Mouse (Mus musculus) mesoderm, embryonic 11.5 days (tissue): ENCODE data around the gene Zfp637.
"Not testable (repeated sequence)": the region's sequence is repeated elsewhere in the genome, so short reads cannot be mapped to it uniquely, and the experiment has no call there.

Source experiments
- DNase-seq: peaks from one replicate; pipeline ENCODE4 v3.0.0-alpha.2; 2012; ENCODE audit warnings: low read depth, low spot score

The Zfp637 gene

DNA sequence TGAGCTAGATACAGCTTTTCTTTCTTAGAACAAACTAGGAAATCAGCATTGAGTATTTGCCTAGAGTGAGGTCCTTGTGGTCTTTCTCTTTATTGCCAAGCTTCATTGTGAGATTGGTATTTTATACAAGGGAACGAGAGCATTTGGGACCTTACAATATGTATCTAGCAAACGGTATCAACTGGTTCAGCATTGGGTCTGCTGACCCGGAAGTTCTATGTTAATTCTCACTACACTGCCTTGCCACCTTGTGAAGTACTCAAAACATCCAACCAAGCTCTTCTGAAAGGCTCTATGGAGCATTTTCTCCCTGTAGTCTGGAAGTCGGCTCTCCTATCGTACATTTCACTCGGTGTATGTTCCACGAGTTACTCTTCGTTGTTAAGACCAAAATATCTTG, 22.8 kb downstream of the Zfp637 start:
- no peak for DNase-seq

DNA sequence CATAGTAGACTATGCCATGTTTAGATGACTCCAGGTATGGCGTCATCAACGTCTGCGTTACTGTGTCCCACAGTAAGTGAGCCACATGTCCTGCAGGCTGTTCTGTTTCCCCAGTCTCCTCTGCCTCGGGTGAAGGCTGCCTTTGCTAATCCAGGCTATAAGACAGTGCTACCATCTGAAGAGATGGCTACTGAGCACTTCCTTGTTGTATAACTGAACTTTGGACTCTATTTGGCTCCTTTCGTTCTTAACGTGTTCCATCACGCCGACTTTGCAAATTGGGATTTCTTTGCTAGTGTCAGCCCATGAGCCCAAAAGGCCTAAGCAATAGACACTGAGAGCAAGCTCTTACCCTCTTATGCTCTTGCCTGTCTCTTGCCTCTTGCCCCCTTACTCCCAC, 27.2 kb downstream of the Zfp637 start:
- no peak for DNase-seq

DNA sequence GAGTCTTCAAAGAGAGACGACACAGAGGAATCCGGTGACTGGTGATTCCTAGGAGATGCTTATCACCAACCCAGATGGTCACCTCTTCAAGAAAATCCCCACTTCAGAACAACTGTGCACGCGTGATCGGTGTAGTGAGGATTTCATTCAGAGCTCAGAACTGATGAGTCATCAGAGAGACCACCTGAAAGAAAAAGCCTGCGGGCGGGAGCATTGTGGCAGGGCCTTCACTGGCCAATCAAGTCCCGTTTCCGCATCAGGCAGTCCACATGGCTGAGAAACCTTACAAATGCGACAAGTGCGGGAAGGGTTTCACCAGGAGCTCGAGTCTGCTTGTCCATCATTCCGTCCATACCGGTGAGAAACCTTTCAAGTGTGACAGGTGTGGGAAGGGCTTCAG, 30.1 kb downstream of the Zfp637 start:
- no peak for DNase-seq

DNA sequence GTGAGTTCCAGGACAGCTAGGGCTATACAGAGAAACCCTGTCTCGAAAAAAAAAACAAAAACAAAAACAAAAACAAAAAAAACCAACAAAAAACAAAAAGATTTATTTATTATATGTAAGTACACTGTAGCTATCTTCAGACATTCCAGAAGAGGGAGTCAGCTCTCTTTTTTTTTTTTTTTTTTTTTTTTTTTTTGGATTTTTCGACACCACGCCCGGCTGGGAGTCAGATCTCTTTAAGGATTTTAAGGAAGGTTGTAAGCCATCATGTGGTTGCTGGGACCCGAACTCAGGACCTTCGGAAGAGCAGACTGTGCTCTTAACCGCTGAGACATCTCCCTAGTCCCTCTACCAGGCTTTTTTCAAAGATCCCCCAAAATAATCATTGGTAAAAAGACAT, 32.5 kb downstream of the Zfp637 start:
- not testable (repeated sequence) for DNase-seq

DNA sequence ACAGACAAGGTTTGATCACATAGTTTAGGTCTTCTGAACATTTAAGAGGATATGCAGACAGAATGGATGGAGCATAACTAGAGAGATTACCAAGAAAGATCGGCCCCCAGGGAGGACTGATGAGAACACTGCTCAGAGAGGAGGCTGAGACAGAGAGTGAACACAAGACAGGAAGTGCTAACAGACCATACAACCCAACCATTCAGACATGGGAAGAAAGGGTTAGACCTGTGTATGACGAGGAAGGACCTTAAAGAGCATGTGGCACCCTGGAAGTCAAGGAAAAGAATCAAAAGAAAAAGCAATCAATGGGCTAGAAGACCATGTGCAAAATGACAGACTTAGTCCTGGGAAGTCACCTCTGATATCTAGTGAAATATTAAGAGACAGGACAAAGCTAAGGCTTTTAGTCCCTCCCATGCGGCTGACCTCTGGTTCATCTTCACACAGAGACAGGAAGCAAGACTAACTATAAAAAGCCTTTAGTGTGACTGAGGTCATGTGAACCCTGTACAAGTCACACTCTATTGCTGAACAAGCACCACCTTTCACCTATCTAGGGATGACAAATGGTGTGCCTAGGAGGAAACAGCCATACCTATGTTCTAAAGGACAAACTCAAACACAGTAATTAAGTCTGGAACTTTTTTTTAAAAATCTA, 33.8 kb downstream of the Zfp637 start:
- no peak for DNase-seq

DNA sequence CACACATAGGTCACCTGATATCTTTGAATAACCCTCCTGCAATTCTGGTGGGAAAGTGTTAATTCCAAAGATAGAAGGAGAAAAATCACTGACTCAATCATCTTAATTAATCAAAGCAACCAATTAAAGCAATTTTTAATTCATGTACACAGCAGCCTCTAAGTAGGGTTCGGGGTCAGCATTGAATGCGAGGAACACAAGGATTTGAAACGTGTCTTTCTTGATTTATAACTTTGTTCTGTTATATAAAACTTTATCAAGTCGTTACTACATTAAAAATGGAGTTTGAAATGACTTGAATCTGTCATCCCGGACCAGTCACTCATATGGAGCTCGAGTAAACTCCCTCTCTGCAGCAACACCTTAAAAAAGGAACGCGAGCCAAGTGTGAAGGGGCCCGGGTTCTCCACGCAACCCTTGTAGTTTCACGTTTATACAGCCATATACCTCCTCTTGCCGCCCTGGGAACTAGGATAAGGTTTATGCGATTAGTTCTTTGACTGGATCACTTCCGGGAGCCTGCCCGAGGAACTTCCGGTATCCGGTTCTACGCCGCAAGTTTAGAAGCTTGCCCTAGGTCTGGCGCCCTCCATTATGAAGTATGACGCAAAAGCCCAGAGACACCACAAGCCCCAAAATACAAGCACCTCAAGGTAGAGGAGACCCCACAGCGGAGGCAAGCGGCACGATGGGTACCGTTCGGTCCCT, 37.9 kb downstream of the Zfp637 start:
- peak; percentile 90 for DNase-seq

DNA sequence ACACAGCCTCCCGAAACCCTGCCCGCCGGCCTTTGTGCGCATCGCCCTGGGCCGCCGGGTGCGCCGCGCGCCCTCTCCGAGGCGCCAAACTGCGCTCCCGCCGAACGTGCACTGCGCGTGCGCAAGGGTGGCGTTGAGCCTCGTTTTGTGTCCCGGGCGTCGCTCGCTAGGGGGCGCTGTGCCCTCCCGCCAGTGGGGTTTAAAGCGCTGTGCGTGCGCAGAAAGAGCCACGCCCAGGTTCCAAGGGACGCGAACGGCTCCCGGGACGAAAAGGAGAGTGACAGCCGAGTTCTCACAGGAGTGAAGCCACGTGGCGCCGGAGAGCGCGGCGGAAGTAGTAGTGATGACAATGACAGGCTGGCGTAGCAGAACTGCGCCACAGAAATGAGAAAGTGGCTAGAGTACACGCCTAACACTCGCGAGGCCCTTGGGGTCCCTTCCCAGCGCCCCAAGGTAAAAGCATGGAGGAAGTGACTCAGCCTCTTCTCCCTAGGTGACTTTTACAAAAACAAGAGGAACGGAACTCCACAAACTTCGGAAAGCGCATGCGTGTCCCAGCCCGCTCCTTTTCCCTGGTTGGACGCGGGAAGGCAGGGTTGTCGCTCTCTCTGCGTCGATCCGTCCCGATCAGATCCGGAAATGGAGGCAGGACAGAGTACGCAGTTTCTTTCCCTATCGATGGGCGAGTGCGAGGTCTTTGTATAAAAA, 38.6 kb downstream of the Zfp637 start:
- DNase-seq = peak; percentile 99

DNA sequence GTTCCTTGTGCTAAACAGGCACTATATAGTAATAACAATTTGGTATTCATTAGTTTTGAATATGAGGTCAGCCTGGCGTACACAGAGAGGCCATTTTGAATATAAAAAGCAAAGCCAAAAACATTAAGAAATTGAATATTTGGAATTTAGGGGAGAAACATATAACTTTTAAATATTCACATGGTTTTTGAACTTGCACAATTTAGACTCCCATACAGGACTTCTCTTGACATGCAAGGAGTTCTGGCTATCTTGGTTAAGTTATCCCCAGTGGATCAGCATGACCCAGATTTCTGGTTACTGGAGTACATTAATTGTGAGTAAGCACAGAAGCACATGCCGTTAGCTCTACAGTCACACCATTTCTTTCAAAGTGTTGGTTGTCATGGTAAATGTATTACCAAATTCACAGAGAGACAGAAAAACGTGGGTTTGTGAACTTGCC, 39.4 kb downstream of the Zfp637 start:
- DNase-seq = no peak

DNA sequence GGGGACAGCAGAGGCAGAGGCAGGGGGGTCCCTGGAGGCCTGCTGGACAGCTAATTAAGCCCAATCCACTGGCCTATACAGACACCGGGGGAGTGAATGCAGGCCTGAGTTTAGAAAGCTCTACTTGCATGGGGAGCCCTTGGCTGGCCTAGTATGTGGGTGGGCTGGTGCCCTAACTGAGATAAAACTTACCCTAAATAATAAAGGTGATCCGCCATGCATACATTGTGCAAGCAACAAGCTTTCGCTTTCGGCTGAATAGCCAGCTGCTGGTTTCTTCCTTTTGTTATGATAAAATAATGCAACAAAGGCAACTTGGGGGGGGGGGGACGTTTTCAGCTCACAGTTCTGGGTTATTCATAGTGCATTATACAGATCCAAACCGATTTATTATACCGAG, 40.2 kb downstream of the Zfp637 start:
- DNase-seq = no peak

DNA sequence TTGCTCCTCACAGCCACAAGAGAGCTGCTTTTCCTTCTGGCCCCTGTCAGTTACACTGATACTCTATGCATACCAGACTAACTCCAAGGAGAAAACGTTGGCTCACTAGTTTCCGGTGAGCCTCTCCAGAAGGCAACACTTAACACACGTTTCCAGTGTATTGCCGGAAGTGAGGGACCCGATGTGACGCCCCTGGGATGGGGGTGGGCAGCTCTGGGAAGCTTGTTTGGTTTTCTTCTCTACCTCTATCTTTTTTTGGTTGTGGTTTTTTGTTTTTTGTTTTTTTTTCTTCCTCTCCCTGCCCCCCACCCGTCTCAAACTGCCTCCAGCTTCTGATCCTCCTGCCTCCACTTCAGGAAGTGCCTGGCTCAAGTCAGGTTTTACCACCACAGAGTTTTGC, 41.0 kb downstream of the Zfp637 start:
- DNase-seq = no peak

DNA sequence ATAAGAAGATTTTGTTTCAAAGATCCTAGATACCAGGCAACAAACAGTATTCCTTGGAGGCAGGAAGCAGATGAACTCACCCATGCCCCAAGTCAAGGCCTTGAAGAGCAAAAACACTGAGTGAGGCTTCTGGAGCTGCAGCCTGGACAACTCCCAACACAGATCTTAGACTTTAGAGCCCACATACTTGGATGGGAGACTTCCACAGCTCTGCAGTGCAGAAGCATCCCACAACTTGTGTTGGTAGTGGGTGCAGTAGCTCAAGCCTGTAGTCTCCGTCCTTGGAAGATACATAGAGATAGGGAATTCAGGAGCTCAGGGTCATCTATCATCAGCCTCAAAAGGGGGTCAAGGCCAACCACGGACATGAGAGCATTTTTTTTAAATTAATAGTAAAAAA, 45.0 kb downstream of the Zfp637 start:
- DNase-seq = no peak

DNA sequence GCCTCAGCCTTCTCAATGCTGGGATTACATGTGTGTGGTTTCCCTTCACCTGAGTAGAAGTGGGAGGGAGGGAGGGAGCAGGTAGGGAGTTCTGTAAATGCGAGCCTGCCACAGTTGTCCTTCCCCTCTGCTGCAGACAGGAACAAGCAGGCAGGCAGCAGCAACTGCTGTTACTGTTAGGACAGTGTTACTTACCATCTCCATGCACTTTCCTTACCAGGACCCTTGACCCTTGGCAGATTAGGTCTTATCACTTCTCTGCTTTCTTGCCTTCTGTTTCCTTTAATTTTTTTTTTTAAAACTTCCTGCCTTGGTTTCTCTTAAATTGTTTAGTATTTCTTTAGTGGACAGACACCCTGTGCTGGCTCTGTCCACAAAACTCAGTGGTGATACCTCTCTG, 47.1 kb downstream of the Zfp637 start:
- DNase-seq = no peak

DNA sequence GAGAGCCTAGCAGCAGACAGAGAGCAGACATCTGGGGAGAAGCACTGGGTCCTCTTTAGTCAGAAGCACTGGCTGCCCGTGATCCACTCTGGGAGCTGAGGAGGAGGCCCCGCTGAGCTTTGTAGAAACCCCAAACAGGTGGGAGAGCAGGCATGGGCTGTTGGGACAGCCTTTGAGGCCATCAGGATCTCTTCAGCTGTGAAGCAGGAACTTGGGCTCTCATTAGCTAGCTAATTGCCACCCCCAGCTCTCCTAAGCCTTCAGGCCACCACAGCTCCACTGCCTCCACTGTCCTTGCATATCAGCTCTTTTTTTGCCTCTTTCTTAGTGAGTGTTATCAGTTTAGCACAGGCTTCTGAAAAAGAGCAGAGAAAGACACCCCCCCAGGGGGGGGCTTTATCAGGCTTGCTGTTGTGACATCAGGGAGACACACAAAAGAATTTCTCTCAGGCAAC, 47.7 kb downstream of the Zfp637 start:
- DNase-seq = no peak

DNA sequence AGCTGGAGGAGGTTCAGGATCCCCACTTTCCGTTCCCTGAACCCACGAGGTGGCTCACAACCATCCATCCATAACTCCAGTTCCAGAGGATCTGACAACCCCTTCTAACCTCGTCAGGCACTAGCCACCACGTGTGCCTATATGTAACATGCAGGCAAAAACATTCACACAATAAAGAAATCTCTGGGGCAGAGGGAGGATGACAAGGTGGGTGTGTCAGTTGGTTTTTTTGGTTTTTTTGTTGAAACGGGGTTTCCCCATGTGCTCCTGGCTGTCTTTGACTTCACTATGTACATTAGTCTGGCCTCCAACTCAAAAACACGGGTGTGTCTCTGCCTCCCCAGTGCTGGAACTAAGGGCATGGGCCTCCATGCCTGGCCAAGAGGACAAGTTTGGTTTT, 49.3 kb downstream of the Zfp637 start:
- no peak for DNase-seq

DNA sequence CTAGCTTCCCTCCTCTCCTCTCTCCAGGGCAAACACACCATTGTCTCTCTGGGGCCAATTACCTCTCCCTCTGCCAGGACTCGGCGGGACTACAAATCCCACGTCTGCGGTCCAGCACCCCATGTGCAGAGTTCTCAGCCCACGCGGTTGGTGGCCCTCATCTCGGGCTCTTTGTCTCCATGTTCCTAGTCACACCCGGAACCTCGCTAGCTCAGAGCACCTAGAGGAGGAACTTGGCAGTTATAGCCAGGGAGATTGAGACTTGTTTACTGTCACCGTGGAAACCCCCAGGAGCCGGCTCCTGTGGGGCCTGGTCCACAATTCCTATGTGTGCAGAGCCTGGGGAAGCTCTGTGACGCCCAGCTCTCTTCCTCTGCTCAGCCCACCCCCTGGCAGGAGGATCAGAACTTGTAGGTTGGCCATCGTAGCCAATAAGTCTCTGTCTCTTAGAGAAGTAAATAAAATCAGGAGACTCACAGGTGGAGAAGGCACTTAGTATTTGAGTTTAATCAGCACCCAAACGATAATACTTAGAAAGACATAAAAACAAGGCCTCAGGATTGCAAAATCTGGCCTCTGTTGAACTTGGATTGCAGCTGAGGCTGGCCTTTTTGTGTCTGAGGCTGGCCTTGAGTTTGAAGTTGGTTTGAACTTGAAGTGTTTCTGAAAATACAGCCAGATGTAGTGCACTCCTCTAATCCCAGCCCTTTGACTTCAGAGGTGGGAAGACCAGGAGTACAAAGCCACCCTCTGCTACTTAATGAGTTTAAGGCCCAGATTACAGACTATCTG, 50.6 kb downstream of the Zfp637 start:
- no peak for DNase-seq

DNA sequence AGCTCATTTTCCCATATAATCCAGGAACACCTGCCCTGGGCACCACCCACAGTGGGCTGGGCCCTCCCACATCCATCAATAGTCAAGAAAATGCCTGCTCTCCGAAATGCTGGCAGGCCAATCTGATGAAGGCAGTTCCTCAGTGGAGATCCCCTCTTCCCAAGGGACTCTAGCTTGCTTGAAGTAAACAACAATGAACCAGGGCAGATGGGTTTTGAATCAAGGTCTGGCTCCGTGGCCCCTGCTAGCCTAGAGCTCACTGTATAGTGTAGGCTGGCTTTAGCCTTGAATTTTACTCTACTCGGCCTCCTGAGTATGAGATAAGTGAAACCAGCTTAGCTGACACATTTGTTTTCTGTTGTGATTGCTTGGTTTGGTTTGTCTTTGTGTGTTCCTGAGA, 51.4 kb downstream of the Zfp637 start:
- DNase-seq = no peak

DNA sequence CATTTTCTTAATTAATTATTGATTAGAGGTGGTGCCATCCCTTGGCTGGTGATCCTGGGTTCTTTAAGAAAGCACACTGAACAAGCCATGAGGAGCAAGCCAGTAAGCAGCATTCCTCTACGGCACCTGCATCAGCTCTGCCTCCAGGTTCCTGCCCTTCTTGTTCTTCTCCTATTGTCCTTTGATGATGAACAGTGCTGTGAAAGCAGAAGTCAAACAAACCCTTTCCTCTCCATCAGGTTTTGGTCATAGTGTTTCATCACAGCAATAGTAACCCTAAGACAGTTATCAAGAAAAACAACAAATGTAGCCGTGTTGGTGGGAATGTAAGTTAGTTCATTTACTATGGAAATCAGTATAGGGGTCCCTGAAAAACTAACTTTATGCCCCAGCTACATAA, 52.5 kb downstream of the Zfp637 start:
- no peak for DNase-seq
